Mouse (Mus musculus) layer of hippocampus, adult 8-10 months (tissue): ENCODE measurements at regions not wholly inside any gene's neighbourhood (a gene's known extent, or its start where the extent isn't known, plus 50 kb on each side); places are given as distances from the start of the nearest gene placed in this dataset.

Source experiments
- DNase-seq, 2 experiments: peaks; one replicate each; pipeline ENCODE4 v3.0.0; 2022; ENCODE audit warnings: low spot score in 2 of 2

GRCm38 (mm10) chr2:21908813-21909480 lies 318.4 kb upstream of the Myo3a start:
- no peak for DNase-seq

GRCm38 (mm10) chr2:21909481-21909966 lies 317.8 kb upstream of the Myo3a start:
- DNase-seq = peak; percentile 43 to 76

GRCm38 (mm10) chr2:21917804-21918690 lies 309.3 kb upstream of the Myo3a start:
- DNase-seq = peak; percentile 88 to 94

- peak in 1 of 2 experiments; percentile 19 for DNase-seq
These were observed 308.2 kb upstream of the Myo3a start for GRCm38 (mm10) chr2:21919091-21919490.

- DNase-seq = no peak
These were observed 299.6 kb upstream of the Myo3a start for GRCm38 (mm10) chr2:21927656-21928055.

GRCm38 (mm10) chr2:21939993-21940392 lies 287.3 kb upstream of the Myo3a start:
- no peak for DNase-seq

GRCm38 (mm10) chr2:21940797-21941487 lies 286.4 kb upstream of the Myo3a start:
- peak; percentile 15 to 16 for DNase-seq

GRCm38 (mm10) chr2:21941488-21942000 lies 285.8 kb upstream of the Myo3a start:
- DNase-seq = no peak

GRCm38 (mm10) chr2:21943676-21944075 lies 283.6 kb upstream of the Myo3a start:
- DNase-seq = no peak

- DNase-seq = no peak
These were observed 280.8 kb upstream of the Myo3a start for GRCm38 (mm10) chr2:21946484-21946883.

GRCm38 (mm10) chr2:21951279-21951678 lies 276.0 kb upstream of the Myo3a start:
- DNase-seq = no peak

GRCm38 (mm10) chr2:21956112-21956963 lies 271.0 kb upstream of the Myo3a start:
- no peak for DNase-seq

GRCm38 (mm10) chr2:21958365-21958764 lies 268.9 kb upstream of the Myo3a start:
- DNase-seq = peak; percentile 15 to 29

GRCm38 (mm10) chr2:21958802-21959201 lies 268.5 kb upstream of the Myo3a start:
- no peak for DNase-seq

GRCm38 (mm10) chr2:21963343-21964026 lies 263.8 kb upstream of the Myo3a start:
- DNase-seq = no peak

GRCm38 (mm10) chr2:21964027-21964605 lies 263.2 kb upstream of the Myo3a start:
- peak in 1 of 2 experiments; percentile 23 for DNase-seq

- no peak for DNase-seq
These were observed 256.4 kb upstream of the Myo3a start for GRCm38 (mm10) chr2:21970774-21971406.

- no peak for DNase-seq
These were observed 252.7 kb upstream of the Myo3a start for GRCm38 (mm10) chr2:21974599-21974998.

GRCm38 (mm10) chr2:21975547-21975946 lies 251.8 kb upstream of the Myo3a start:
- DNase-seq = no peak
